Mouse (Mus musculus) embryo, embryonic 10.5 days (tissue): ENCODE results near the gene Fastkd2.

ENCODE experiments used
- DNase-seq: peaks from one replicate; pipeline ENCODE4 v3.0.0-alpha.2; 2015; ENCODE audit warnings: low spot score

The Fastkd2 gene

GRCm38 (mm10) chr1:63730240-63730771 lies at the start of gene Fastkd2, which contains the start of gene Mdh1b:
TSS of gene Fastkd2 (plus strand) at chr1:63730614.
TSS of gene Mdh1b (minus strand) at chr1:63730318.
- peak; percentile 97 for DNase-seq

- DNase-seq: no peak
Measured at GRCm38 (mm10) chr1:63686827-63687226, 43.6 kb upstream of the Fastkd2 start, which contains the start of gene Dytn. TSS of gene Dytn (minus strand) at chr1:63686927.

- DNase-seq: no peak
Measured at GRCm38 (mm10) chr1:63696861-63697260, 33.6 kb upstream of the Fastkd2 start.

GRCm38 (mm10) chr1:63705733-63706132 lies 24.7 kb upstream of the Fastkd2 start:
- no peak for DNase-seq

GRCm38 (mm10) chr1:63708876-63709275 lies 21.5 kb upstream of the Fastkd2 start:
- DNase-seq: no peak

GRCm38 (mm10) chr1:63720161-63720560 lies 10.3 kb upstream of the Fastkd2 start:
- no peak for DNase-seq

- DNase-seq: no peak
Measured at GRCm38 (mm10) chr1:63729796-63730195, 618 bp upstream of the Fastkd2 start.

GRCm38 (mm10) chr1:63756005-63756404 lies 25.6 kb downstream of the Fastkd2 start:
- DNase-seq: no peak

GRCm38 (mm10) chr1:63763212-63763694 lies 32.8 kb downstream of the Fastkd2 start:
- DNase-seq: peak; percentile 81

- peak; percentile 52 for DNase-seq
Measured at GRCm38 (mm10) chr1:63763881-63764386, 33.5 kb downstream of the Fastkd2 start.

- DNase-seq: no peak
Measured at GRCm38 (mm10) chr1:63764395-63764794, 34.0 kb downstream of the Fastkd2 start.

- peak; percentile 62 for DNase-seq
Measured at GRCm38 (mm10) chr1:63768112-63768511, 37.7 kb downstream of the Fastkd2 start.

GRCm38 (mm10) chr1:63769167-63769566 lies 38.8 kb downstream of the Fastkd2 start, which contains the start of gene 4933402D24Rik:
TSS of gene 4933402D24Rik (minus strand) at chr1:63769267.
- DNase-seq: no peak

- DNase-seq: no peak
Measured at GRCm38 (mm10) chr1:63770309-63770708, 39.9 kb downstream of the Fastkd2 start.

GRCm38 (mm10) chr1:63776396-63776795 lies 46.0 kb downstream of the Fastkd2 start:
- DNase-seq: no peak

GRCm38 (mm10) chr1:63776902-63777630 lies 46.7 kb downstream of the Fastkd2 start:
- no peak for DNase-seq

GRCm38 (mm10) chr1:63794326-63794725 lies 63.9 kb downstream of the Fastkd2 start:
- DNase-seq: no peak
